Mouse (Mus musculus) forebrain, postnatal 0 days (tissue): ENCODE data around the gene Ppfibp2. TPM values are rescaled to one million over a fixed set of nuclear protein-coding genes. Genes with fewer than 3 reads are reported as not detected.

Source experiments
- ATAC-seq: fragments of 200-750 bp; cut with Nextera tagmentation; 2 replicates; pipeline ENCODE4 v1.8.0; 2017; ENCODE audit warnings: mild to moderate bottlenecking, moderate library complexity
- DNase-seq: peaks from one replicate; pipeline ENCODE4 v3.0.0-alpha.2; 2015
- H3K27ac ChIP-seq: fragments of 300-500 bp; sonication (generic); 2 replicates; pipeline ENCODE4 v1.5.1; 2014; ENCODE audit warnings: low read depth, mild to moderate bottlenecking, antibody characterized with exemption, low read length, moderate library complexity, mixed read lengths
- H3K27me3 ChIP-seq: fragments of 300-500 bp; sonication (generic); 2 replicates; pipeline ENCODE4 v1.6.1; 2014; ENCODE audit warnings: mild to moderate bottlenecking, low read length, mixed read lengths; ENCODE audit not compliant: insufficient read depth
- H3K36me3 ChIP-seq: fragments of 300-500 bp; sonication (generic); 2 replicates; pipeline ENCODE4 v1.6.1; 2014; ENCODE audit warnings: mild to moderate bottlenecking, moderate library complexity; ENCODE audit not compliant: insufficient read depth
- H3K4me1 ChIP-seq: fragments of 300-500 bp; sonication (generic); 2 replicates; pipeline ENCODE4 v1.6.1; 2014; ENCODE audit warnings: antibody characterized with exemption; ENCODE audit not compliant: insufficient read depth
- H3K4me2 ChIP-seq: fragments of 300-500 bp; sonication (generic); 2 replicates; pipeline ENCODE4 v1.6.1; 2014; ENCODE audit warnings: low read depth, mild to moderate bottlenecking, moderate library complexity
- H3K4me3 ChIP-seq: fragments of 300-500 bp; sonication (generic); 2 replicates; pipeline ENCODE4 v1.5.1; 2014; ENCODE audit warnings: low read depth, low read length, mixed read lengths
- H3K9ac ChIP-seq: fragments of 300-500 bp; sonication (generic); 2 replicates; pipeline ENCODE4 v1.6.1; 2014; ENCODE audit warnings: mild to moderate bottlenecking
- H3K9me3 ChIP-seq: fragments of 300-500 bp; sonication (generic); 2 replicates; pipeline ENCODE4 v1.6.1; 2016; ENCODE audit warnings: low read length
- CTCF ChIP-seq: sonication (generic); IDR thresholded peaks from 2 replicates; pipeline ENCODE4 v1.5.1; 2016; ENCODE audit warnings: antibody characterized with exemption, control low read depth, low read depth
- WGBS: fragments of 180-500 bp; shearing (Covaris S2); extraction: QIAGEN DNeasy Blood & Tissue Kit; methylation state at CpG from one replicate; pipeline ENCODE4 v1.1.7; 2014; 5-methylcytosine and 5-hydroxymethylcytosine counted together
- polyA plus RNA-seq: library from polyadenylated mRNA; unstranded; fragments of >200 nt; fragmentation: Nextera tagmentation; extraction: Ambion mirVana; gene quantifications from 2 replicates; pipeline ENCODE4 v1.2.1, GENCODE M21; 2015
- total RNA-seq: library from RNA; depleted of rRNA; stranded (reverse); fragments of >200 nt; gene quantifications from 2 replicates; pipeline ENCODE4 v1.2.3, GENCODE M21; 2014

Ppfibp2 gene
- total and polyA plus RNA-seq, 2 experiments from 2014 or later = 1.2 to 3.1 TPM

DNA sequence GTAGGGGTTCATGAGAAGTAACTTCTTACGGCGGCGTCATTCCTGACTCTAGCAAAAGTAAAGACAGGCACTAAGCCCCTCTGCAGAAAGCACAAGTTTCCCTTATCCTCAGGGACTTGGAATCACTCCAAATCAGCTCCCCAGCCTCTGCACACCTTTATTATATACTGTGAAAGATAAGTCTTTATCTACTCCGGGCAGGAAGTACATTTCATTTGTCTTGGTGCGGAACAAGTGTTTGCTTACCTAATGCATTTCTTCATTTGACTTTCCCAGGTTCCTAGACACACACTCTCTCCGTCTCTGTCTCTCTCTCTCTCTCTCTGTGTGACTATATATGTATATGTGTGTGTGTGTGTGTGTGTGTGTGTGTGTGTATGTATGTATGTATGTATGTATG, 68.6 kb downstream of the Ppfibp2 start:
- WGBS = 87% methylated on average over 6 of the region's 6 CpGs
- ATAC-seq (no peak), DNase-seq (no peak)
- Histone ChIP-seq H3K9ac (no peak overlapping the region), H3K27me3 (no peaks in the 10 kb centered on the region), H3K27ac (no peak overlapping the region), H3K4me3 (no peak overlapping the region), H3K4me1 (no peaks in the 10 kb centered on the region), H3K4me2 (no peak overlapping the region), H3K9me3 (no peaks in the 10 kb centered on the region), H3K36me3 (no peaks in the 10 kb centered on the region)
- TF ChIP-seq CTCF = no peak

DNA sequence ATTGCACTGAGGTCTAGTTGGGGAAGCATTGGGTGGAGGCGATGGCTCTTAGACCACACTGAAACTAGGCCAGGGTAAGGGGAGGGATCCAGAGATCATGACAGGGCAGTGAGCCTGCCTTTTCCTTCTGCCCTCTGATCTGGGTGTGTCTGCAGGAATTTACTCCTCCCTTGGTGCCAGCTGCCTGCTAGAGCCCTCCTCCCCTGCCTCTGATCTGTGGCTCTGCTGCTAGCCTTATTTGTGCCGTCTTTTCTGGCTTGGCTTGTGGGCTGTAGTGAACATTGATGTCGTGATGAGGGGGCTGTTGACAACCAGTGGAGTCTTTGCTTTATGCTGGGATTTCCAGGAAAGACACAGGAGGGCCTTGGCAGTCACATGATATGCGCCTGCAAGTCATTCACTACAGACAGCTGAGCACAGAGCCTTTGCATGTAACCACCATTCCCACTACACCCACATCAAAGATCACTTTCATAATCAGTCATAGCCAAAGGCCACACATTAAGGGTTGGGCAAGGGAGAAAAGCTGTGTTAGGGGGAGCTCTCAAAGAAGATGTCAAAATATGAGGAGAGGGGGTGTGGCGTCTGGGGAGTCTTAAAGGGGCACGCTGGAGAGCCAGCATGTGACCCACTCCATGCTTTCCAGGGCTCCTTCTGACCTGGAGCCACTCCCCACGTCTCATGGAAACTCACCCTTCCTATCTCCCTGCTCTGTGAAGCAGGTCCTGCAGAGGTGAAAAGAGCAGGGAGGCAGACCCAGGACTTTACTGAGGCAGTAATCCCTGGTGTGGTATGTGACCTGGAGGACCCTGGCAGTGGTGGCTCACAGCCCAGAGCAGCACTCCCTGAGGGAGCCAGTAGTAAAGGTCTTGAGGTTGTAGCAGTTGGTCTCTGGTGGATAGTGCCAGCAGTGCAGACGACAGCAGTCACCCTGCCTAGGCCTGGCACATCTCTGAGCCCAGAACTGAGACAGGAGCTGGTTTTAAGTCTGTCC, 69.4 kb downstream of the Ppfibp2 start:
- no peak for TF ChIP-seq CTCF
- Histone ChIP-seq H3K9me3 (no peaks in the 10 kb centered on the region), H3K4me2 (no peak overlapping the region), H3K4me1 (no peaks in the 10 kb centered on the region), H3K27ac (peak overlapping the region; percentile 54), H3K4me3 (no peak overlapping the region), H3K36me3 (no peaks in the 10 kb centered on the region), H3K27me3 (no peaks in the 10 kb centered on the region), H3K9ac (no peak overlapping the region)
- ATAC-seq = peak; percentile 10
- WGBS = 42% methylated on average over 8 of the region's 8 CpGs
- peak; percentile 2 for DNase-seq

DNA sequence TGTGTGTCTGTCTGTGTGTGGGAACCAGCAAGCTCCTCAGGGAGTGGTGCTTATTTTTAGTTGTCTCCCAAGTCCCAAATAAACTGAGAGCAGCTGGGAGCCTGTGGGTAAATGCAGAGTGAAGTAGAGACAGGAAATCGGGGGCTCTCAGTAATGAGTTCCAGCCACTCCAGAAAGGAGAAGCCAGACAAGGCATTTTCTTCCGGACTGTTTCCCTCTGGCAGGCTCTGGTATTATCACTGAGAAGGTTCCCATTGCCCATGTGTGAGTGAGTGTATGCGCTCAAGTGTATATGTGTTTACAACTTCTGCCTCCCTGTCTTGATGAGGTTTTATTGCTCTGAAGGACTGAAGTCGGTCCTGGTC, 70.2 kb downstream of the Ppfibp2 start:
- peak overlapping the region; percentile 38 for H3K4me2 ChIP-seq
- no peaks in the 10 kb centered on the region for H3K27me3 ChIP-seq
- no peak for TF ChIP-seq CTCF

DNA sequence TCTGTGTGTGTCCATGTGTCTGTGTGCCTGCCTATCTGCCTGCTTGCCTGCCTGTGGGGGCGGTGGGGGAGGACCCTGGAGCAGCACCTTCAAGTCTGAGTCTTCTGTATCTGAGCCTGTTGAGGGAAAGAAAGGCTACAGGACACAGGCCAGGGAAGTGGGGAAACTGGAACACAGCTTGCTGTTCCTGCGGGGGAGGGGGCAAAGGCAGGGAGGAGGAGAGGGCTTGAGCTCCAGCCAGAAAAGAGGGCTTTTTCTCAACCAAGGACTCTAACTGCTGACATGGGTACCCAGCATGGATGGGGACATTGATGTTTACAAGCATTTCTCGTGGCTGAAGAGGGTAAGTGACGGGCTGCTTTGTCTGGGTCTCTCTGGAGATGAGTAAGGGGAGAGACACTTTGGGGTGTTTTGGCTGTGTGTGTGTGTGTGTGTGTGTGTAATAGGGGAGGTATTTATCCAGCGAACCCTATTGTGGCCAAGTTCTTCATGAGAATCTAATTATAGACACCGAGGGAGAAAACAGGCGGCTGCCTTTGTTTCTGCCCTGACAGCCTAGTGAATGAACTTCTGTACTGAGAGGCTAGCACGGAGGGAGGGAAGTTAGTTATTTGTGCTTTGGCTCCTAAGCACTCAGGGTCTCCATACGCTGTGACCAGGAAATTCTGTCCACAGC, 70.7 kb downstream of the Ppfibp2 start:
- Histone ChIP-seq H3K4me3 (peak overlapping the region; percentile 13), H3K4me2 (peak overlapping the region; percentile 38), H3K4me1 (no peaks in the 10 kb centered on the region), H3K9me3 (no peaks in the 10 kb centered on the region), H3K36me3 (no peaks in the 10 kb centered on the region), H3K27me3 (no peaks in the 10 kb centered on the region), H3K9ac (peak overlapping the region; percentile 31; the same call in 1 of the 2 replicates), H3K27ac (peak overlapping the region; percentile 64)
- peak; percentile 38 for DNase-seq
- no peak for TF ChIP-seq CTCF
- WGBS = 6% methylated on average over 9 of the region's 9 CpGs
- ATAC-seq = peak; percentile 57

More for the DNA sequence above, 70.2 kb downstream of the Ppfibp2 start:
- DNase-seq (peak; percentile 20), ATAC-seq (peak; percentile 34)
- H3K4me1 ChIP-seq = no peaks in the 10 kb centered on the region
- WGBS = 36% methylated on average over 4 of the region's 4 CpGs
- H3K9ac ChIP-seq = 0 out of 2 replicates have a peak overlapping the region, but pooled peaks have one; percentile 31
- H3K4me3 ChIP-seq = no peak overlapping the region
- no peaks in the 10 kb centered on the region for H3K9me3 ChIP-seq
- no peaks in the 10 kb centered on the region for H3K36me3 ChIP-seq
- H3K27ac ChIP-seq = peak overlapping the region; percentile 64

DNA sequence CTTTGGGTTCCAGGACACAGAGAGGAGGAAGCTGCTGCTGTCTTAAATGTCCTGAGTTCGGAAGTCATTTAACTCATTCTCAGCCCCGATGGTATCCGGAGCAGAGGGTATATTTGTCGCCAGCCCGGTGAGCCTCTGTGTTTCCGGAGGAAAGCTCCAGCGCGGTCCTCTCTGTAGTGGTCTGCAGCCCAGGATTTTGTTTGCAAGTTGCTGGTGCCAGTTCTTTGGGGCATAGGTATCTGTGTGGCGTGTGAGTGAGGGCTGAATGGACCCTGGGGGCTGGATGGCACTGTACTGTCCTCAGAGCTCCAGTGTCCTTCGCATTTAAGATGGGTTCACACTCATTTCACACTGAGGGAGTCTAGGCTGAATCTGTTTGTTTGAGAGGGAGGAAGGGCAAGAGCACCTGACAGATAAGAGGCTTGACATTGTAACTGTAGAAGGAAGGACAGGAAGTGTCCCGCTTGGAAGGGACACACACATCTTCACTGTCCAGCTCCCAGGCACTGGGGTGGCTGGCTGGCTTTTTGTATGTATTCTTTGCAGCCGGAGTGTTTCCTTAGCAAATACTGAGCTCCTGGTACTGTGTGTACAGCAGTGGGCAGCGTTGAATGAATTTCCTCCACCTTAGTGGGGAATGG, 71.4 kb downstream of the Ppfibp2 start:
- Histone ChIP-seq H3K27ac (peak overlapping the region; percentile 64), H3K36me3 (no peaks in the 10 kb centered on the region), H3K4me3 (peak overlapping the region; percentile 13), H3K4me2 (peak overlapping the region; percentile 38), H3K9ac (peak overlapping the region; percentile 31; the same call in 1 of the 2 replicates), H3K9me3 (no peaks in the 10 kb centered on the region), H3K4me1 (no peaks in the 10 kb centered on the region), H3K27me3 (no peaks in the 10 kb centered on the region)
- WGBS = 36% methylated on average over 13 of the region's 13 CpGs
- no peak for TF ChIP-seq CTCF
- ATAC-seq (peak; percentile 12), DNase-seq (no peak)

DNA sequence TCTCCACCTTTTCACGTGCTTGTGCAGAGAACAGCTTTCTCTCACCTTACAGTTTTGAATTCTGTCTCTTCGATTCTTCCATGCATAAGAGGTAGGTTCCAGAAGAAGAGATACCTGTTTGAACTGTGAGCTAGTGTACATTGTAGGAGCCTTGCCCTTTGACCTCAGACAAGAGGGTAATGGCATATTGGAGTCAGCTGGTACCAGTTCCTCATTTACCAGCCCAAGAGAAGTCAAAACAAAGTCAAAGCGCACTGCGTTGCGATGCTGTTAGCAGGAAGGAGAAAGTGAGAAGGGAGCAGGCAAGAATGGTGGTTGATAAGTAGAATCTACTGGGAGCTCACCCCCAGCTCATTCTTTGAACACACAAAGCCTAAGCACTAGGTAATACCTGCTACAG, 73.5 kb downstream of the Ppfibp2 start:
- Histone ChIP-seq H3K9ac (no peak overlapping the region), H3K27me3 (no peaks in the 10 kb centered on the region), H3K27ac (no peak overlapping the region), H3K4me2 (no peak overlapping the region), H3K4me3 (no peak overlapping the region), H3K9me3 (no peaks in the 10 kb centered on the region), H3K36me3 (no peaks in the 10 kb centered on the region), H3K4me1 (no peaks in the 10 kb centered on the region)
- DNase-seq (no peak), ATAC-seq (no peak)
- TF ChIP-seq CTCF = no peak
- WGBS = 91% methylated on average over 5 of the region's 5 CpGs

DNA sequence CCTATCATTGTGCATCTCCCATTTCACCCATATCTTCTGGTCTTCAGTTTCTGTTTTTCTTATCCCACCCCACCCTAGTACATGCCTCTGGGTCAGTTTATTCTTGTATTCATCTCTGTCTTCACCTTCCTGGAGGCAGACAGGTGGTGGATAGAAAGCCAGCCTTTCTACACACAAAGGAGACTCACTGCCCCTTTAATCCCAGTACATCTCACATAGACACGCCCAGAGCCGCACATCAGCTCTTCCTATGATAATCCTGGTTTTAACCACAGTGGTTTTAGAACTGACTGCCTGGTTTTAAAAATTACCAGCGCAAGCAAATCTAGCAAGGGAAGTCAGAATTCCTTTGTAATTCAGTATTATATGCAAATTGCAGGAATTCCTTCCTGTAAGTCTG, 80.2 kb downstream of the Ppfibp2 start:
- DNase-seq (no peak), ATAC-seq (no peak)
- H3K9ac ChIP-seq = no peak overlapping the region
- H3K9me3 ChIP-seq = no peaks in the 10 kb centered on the region
- 80% methylated on average over 3 of the region's 3 CpGs for WGBS
- no peaks in the 10 kb centered on the region for H3K27me3 ChIP-seq
- TF ChIP-seq CTCF = no peak
- no peaks in the 10 kb centered on the region for H3K36me3 ChIP-seq
- H3K4me3 ChIP-seq = no peak overlapping the region
- no peak overlapping the region for H3K4me2 ChIP-seq
- no peak overlapping the region for H3K27ac ChIP-seq
- H3K4me1 ChIP-seq = no peaks in the 10 kb centered on the region
